Mouse (Mus musculus) frontal cortex, postnatal 25 days (tissue): Measurements from ENCODE around the gene Hsp90ab1.

Experiments used
- DNase-seq, 2 experiments: peaks; one replicate each; pipeline ENCODE4 v3.0.0; 2022; ENCODE audit warnings: low spot score in 2 of 2

The Hsp90ab1 gene

GRCm38 (mm10) chr17:45543115-45543514, 30.0 kb downstream of the Hsp90ab1 start:
- no peak for DNase-seq

DNA sequence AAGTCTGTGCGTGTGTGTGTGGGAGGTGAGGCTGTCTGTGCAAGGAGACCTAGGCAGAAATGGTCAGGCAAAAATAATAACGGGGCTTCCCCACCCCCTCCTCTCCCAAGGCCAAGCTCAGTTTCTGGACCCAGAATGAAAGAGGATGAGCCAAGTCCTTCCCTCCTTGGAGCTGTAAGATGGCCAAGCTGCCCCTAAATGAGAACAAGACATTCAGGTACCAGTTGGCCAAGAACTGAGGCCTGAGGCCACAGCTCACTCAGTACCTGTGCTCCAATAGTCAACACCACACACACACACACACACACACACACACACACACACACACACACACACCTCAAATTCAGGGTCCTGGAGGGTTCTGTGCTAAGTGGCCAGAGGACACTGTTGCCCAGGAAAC, 30.4 kb downstream of the Hsp90ab1 start:
- no peak for DNase-seq

DNA sequence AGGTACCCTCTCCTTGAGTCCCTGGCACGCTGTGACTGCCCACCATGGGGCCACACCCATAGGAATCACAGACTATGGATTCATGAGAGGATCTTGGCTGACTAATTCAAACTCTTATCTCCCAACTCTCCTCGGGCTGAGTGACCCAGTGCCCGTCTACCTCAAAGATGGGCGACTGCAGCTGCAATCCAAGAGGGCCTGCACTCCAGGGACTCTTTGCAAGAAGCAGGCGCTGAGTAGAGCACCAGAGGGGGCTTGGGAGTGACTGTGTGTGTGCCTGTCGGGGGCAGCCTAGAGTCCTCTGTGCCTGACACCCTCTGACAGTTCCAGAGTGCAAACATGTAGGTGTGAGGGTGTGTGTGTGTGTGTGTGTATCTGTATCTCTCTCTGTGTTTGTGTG, 30.9 kb downstream of the Hsp90ab1 start:
- DNase-seq = no peak

DNA sequence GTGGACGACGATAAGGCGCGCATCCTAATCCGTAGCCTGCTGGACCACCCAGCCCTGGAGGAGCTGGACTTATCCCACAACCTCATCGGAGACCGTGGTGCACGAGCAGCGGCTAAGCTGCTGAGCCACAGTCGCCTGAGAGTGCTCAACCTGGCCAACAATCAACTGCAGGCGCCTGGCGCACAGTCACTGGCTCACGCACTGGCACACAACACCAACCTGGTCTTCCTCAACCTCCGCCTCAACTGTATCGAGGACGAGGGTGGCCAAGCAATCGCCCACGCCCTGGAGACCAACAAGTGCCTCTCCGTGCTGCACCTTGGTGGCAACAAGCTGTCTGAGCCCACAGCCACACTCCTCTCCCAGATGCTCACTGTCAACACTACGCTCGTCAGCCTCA, 33.4 kb downstream of the Hsp90ab1 start:
- DNase-seq = no peak

DNA sequence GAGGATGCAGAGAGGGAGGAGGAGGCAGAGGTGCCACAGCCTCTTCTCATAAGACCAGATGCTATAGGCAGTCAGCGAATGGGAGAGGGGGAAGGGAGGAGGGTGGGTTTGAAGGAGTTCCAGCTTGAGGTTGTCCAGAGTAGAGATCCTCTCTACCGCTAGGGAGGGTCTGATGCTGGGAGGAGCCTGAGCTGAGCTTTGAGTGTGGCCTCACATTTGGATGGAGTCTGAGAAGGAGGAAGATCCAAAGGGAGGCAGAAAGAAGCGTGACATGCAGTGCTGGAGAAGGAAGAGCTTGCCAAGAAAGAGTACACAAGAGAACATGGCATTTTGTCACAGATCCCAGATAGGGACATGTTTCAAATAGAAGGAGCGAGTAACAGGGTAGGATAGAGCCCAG, 34.7 kb downstream of the Hsp90ab1 start:
- DNase-seq = no peak

GRCm38 (mm10) chr17:45536264-45536663, 36.8 kb downstream of the Hsp90ab1 start:
- DNase-seq = no peak

DNA sequence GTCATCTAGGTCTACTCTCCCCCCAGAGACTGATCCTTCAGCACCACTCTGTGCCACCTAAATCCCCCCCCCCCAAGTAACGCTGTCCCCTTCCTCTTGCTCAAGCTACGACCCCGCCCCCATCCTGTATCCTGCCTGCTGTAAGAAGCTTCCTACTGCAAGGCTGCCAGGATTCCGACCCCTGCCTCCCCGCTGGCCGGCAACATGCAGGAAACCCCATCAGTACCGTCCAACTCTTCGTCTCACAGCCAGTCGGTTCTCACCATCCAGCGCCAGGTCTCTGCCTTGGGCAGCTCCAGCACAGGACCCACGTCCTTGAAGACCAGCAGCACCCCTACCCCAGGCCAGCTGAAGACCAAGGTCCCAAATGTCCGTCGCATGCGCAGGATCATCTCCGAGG, 40.2 kb downstream of the Hsp90ab1 start:
- DNase-seq = no peak

DNA sequence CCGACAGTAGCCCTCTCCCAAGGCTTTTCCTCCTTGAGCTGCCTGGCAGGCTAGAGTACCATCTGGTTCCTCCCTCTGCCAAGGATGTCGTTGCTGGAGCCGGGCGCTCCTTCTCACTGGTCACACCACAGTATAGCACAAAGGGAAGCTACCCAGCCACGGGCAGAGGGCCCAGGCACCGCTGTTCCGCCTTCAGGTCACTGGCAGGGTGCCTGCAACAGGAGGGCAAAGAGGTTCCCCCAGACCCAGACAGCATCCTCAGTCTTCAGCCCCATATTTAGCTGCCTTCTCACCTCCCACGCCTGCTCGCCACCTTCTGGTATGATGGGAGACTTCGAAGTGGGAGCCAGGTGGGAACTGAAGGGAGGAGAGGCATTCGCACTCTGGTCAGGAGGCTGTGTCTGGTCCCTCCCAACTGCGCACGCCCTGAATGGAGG, 42.7 kb downstream of the Hsp90ab1 start:
- DNase-seq = peak; percentile 50 to 61

- DNase-seq = no peak
Observed at GRCm38 (mm10) chr17:45526571-45526970, 46.5 kb downstream of the Hsp90ab1 start.

DNA sequence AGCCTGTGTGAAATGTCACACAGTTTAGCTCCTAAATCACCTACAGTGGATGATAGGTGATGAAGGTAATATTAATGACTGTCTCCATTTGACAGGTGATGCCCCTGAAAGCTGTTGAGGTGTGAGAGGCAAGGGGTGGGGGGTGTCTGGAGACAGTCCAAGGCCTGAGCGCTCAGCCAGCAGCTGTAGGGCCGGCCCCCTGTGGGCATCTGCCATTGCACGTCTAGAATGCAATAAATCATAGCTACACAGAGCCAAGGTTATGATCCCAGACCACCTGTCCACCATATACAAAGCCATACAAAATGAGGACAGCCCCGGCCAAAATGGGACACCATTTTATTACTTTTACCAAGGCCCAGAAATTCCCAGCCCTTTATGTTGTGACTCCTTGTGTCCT, 48.1 kb downstream of the Hsp90ab1 start:
- DNase-seq = no peak

DNA sequence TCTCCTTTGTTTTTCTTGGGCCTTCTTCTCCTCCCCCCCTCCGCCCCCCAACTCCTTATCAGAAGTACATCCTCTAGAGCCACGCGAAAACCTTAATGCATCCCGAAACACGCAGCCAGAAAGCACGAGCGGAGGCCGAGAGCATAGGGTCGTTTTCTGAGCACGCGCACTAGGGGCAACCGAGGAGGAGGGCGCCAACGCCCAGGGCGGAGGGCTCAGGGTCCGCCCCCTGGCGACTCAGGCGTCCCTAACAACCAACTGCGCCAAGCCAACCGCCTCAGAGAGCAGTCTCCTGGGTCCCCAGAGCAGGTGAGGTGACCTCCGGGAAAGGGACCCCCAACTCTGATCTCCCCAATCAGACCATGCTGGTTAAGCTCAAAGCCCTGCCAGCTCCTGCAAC, 49.8 kb downstream of the Hsp90ab1 start, which contains the start of gene Tcte1:
TSS of gene Tcte1 (plus strand) at position 172 of the 400 bp plus-strand sequence.
- DNase-seq = no peak

DNA sequence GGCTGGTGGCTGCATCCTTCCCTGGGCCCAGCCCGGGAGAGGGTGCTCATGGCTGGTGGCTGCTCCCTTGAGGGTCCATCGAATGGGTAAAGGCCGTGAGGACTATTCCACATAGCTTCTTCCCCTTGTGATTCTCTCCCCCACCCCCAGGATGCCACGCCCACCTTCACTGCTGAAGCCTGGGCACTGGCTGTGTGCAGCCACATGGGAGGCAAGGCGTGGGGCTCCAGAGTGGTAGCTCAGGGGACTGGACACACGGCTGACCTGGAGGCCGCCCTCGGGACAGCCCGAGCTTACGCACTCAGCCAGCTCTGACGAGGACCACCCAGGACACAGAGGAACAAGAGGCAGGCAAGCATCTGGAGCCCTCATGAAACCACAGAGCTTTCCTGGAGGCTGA, 52.9 kb downstream of the Hsp90ab1 start:
- no peak for DNase-seq

DNA sequence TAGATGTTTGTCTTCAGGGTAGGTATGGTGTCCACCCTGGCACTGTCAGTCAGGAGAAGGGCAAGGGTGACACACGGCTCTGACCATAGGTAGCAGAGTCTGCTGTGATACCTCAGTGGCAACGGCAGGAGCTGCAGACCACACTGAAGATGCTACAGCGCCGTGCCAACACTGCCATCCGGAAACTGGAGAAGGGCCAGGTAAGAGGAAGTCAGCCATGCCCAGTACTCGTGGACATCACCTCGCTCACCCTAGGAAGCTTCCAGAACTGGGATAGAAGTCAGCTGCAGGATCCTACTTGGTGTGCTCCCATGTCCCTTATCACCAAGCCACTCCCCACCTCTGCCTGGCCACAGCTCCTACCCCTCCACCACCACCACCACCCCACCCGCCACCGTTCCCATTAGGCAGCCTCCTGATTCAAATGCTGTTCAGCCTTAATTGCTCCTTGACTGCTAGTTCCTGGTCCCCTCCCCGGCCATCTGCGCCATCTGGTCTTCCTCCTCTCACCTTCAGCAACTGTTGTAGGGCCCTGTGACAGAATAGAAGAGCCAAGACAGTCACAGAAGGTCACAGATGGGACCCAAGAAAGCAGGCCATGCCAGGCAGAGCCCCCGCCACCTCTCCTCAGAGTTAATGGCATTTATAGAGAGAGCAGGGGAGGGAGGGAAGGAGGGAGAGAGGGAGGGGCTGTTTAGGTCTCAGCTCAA, 54.1 kb downstream of the Hsp90ab1 start:
- no peak for DNase-seq
